Mouse (Mus musculus): ENCODE data around the gene Ckb. TPM values are rescaled to one million over a fixed set of nuclear protein-coding genes. Genes with fewer than 3 reads are reported as not detected.

Gene Ckb
- polyA plus RNA-seq, 2 experiments, result 106 to 133 TPM

- WGBS, result 90% methylated on average over 11 of the region's 11 CpGs
- no peaks in the 10 kb centered on the region for H3K9me3 ChIP-seq (ENCODE audit: control insufficient read depth, low read length)
- H3K36me3 ChIP-seq (ENCODE audit: control insufficient read depth, insufficient read depth, low read length), result peaks cover 68% of the 10 kb centered on the region
- no peaks in the 10 kb centered on the region for H3K4me1 ChIP-seq (ENCODE audit: control insufficient read depth, insufficient read depth, low read length)
- no peak for TF ChIP-seq POLR2A (IDR thresholded peaks at IDR 0.05; ENCODE audit: borderline replicate concordance, extremely low read depth, insufficient read depth, insufficient read length)
- ATAC-seq (ENCODE audit: low FRiP score, low read depth) (no peak), DNase-seq (ENCODE audit: low spot score) (no peak)
- H3K27me3 ChIP-seq (ENCODE audit: control insufficient read depth, insufficient read depth, low read length), result no peaks in the 10 kb centered on the region
- H3K4me2 ChIP-seq (replicated peaks; ENCODE audit: low read depth, low read length, severe bottlenecking), result no peak overlapping the region
- no peak overlapping the region for H3K4me3 ChIP-seq (replicated peaks; ENCODE audit: low read length)
- H3K27ac ChIP-seq (replicated peaks; ENCODE audit: low read depth, low read length), result no peak overlapping the region
- no peak overlapping the region for H3K9ac ChIP-seq (ENCODE audit: low read depth, low read length, severe bottlenecking)
Measured at GRCm38 (mm10) chr12:111655695-111656094, 16.4 kb downstream of the Ckb start.

- ATAC-seq (ENCODE audit: low FRiP score, low read depth) (no peak), DNase-seq (ENCODE audit: low spot score) (peak; percentile 71)
- Histone ChIP-seq H3K27me3 (ENCODE audit: control insufficient read depth, insufficient read depth, low read length) (no peaks in the 10 kb centered on the region), H3K4me2 (replicated peaks; ENCODE audit: low read depth, low read length, severe bottlenecking) (no peak overlapping the region), H3K9ac (ENCODE audit: low read depth, low read length, severe bottlenecking) (no peak overlapping the region), H3K4me3 (replicated peaks; ENCODE audit: low read length) (no peak overlapping the region), H3K27ac (replicated peaks; ENCODE audit: low read depth, low read length) (no peak overlapping the region), H3K4me1 (ENCODE audit: control insufficient read depth, insufficient read depth, low read length) (no peaks in the 10 kb centered on the region), H3K9me3 (ENCODE audit: control insufficient read depth, low read length) (no peaks in the 10 kb centered on the region), H3K36me3 (ENCODE audit: control insufficient read depth, insufficient read depth, low read length) (peaks cover 85% of the 10 kb centered on the region)
- no peak for TF ChIP-seq POLR2A (IDR thresholded peaks at IDR 0.05; ENCODE audit: borderline replicate concordance, extremely low read depth, insufficient read depth, insufficient read length)
- WGBS, result 44% methylated on average over 3 of the region's 3 CpGs
Measured at GRCm38 (mm10) chr12:111653434-111653833, 18.7 kb downstream of the Ckb start.

- ATAC-seq (ENCODE audit: low FRiP score, low read depth), result no peak
- no peak overlapping the region for H3K27ac ChIP-seq (replicated peaks; ENCODE audit: low read depth, low read length)
- no peaks in the 10 kb centered on the region for H3K9me3 ChIP-seq (ENCODE audit: control insufficient read depth, low read length)
- no peak overlapping the region for H3K4me2 ChIP-seq (replicated peaks; ENCODE audit: low read depth, low read length, severe bottlenecking)
- no peaks in the 10 kb centered on the region for H3K27me3 ChIP-seq (ENCODE audit: control insufficient read depth, insufficient read depth, low read length)
- 88% methylated on average over 3 of the region's 3 CpGs for WGBS
- DNase-seq (ENCODE audit: low spot score), result no peak
- peaks cover 88% of the 10 kb centered on the region for H3K36me3 ChIP-seq (ENCODE audit: control insufficient read depth, insufficient read depth, low read length)
- H3K4me3 ChIP-seq (replicated peaks; ENCODE audit: low read length), result no peak overlapping the region
- TF ChIP-seq POLR2A (IDR thresholded peaks at IDR 0.05; ENCODE audit: borderline replicate concordance, extremely low read depth, insufficient read depth, insufficient read length), result no peak
- H3K4me1 ChIP-seq (ENCODE audit: control insufficient read depth, insufficient read depth, low read length), result no peaks in the 10 kb centered on the region
- H3K9ac ChIP-seq (ENCODE audit: low read depth, low read length, severe bottlenecking), result no peak overlapping the region
Measured at GRCm38 (mm10) chr12:111652953-111653352, 19.2 kb downstream of the Ckb start.

GRCm38 (mm10) chr12:111648061-111648645, 24.0 kb downstream of the Ckb start:
- WGBS, result 63% methylated on average over 6 of the region's 6 CpGs
- no peaks in the 10 kb centered on the region for H3K27me3 ChIP-seq (ENCODE audit: control insufficient read depth, insufficient read depth, low read length)
- peak; percentile 58; the same call in 1 of the 2 replicates for ATAC-seq (ENCODE audit: low FRiP score, low read depth)

More at GRCm38 (mm10) chr12:111648061-111648645, 24.0 kb downstream of the Ckb start:
- Histone ChIP-seq H3K4me2 (replicated peaks; ENCODE audit: low read depth, low read length, severe bottlenecking) (no peak overlapping the region), H3K9ac (ENCODE audit: low read depth, low read length, severe bottlenecking) (no peak overlapping the region), H3K9me3 (ENCODE audit: control insufficient read depth, low read length) (no peaks in the 10 kb centered on the region), H3K4me3 (replicated peaks; ENCODE audit: low read length) (no peak overlapping the region), H3K27ac (replicated peaks; ENCODE audit: low read depth, low read length) (no peak overlapping the region), H3K4me1 (ENCODE audit: control insufficient read depth, insufficient read depth, low read length) (no peaks in the 10 kb centered on the region), H3K36me3 (ENCODE audit: control insufficient read depth, insufficient read depth, low read length) (peaks cover 90% of the 10 kb centered on the region)
- no peak for DNase-seq (ENCODE audit: low spot score)
- no peak for TF ChIP-seq POLR2A (IDR thresholded peaks at IDR 0.05; ENCODE audit: borderline replicate concordance, extremely low read depth, insufficient read depth, insufficient read length)

Other genes with a start within 250 kb of the Ckb start
- 9.3 and 10.2 TPM in 2 replicates for gene Tnfaip2, start 229.9 kb downstream of the Ckb start, polyA plus RNA-seq (2012; rRNA removed)
- gene Tnfaip2, start 229.9 kb downstream of the Ckb start, polyA plus RNA-seq (2014; fragmentation: Nextera tagmentation; extraction: Ambion mirVana), result 10.0 and 11.4 TPM in 2 replicates
- 14.8 and 15.5 TPM in 2 replicates for gene Gm266, start 186.5 kb downstream of the Ckb start, polyA plus RNA-seq (2012; rRNA removed)
- 14.7 and 14.8 TPM in 2 replicates for gene Gm266, start 186.5 kb downstream of the Ckb start, polyA plus RNA-seq (2014; fragmentation: Nextera tagmentation; extraction: Ambion mirVana)
- 118 and 129 TPM in 2 replicates for gene Eif5, start 134.3 kb downstream of the Ckb start, polyA plus RNA-seq (2012; rRNA removed)
- 472 and 474 TPM in 2 replicates for gene Eif5, start 134.3 kb downstream of the Ckb start, polyA plus RNA-seq (2014; fragmentation: Nextera tagmentation; extraction: Ambion mirVana)
- gene Mark3, start 97.8 kb downstream of the Ckb start, polyA plus RNA-seq (2012; rRNA removed), result 69.4 and 80.5 TPM in 2 replicates
- 49.8 and 63.7 TPM in 2 replicates for gene Mark3, start 97.8 kb downstream of the Ckb start, polyA plus RNA-seq (2014; fragmentation: Nextera tagmentation; extraction: Ambion mirVana)
- gene Trmt61a, start 5.8 kb upstream of the Ckb start, polyA plus RNA-seq (2012; rRNA removed), result 30.8 and 47.4 TPM in 2 replicates
- gene Trmt61a, start 5.8 kb upstream of the Ckb start, polyA plus RNA-seq (2014; fragmentation: Nextera tagmentation; extraction: Ambion mirVana), result 7.2 and 7.3 TPM in 2 replicates
- gene Bag5, start 40.9 kb upstream of the Ckb start, polyA plus RNA-seq (2012; rRNA removed), result 26.5 and 37.2 TPM in 2 replicates
- gene Bag5, start 40.9 kb upstream of the Ckb start, polyA plus RNA-seq (2014; fragmentation: Nextera tagmentation; extraction: Ambion mirVana), result 61.2 and 63.7 TPM in 2 replicates
- gene Apopt1, start 40.9 kb upstream of the Ckb start, polyA plus RNA-seq (2012; rRNA removed), result 32.7 and 39.7 TPM in 2 replicates
- gene Apopt1, start 40.9 kb upstream of the Ckb start, polyA plus RNA-seq (2014; fragmentation: Nextera tagmentation; extraction: Ambion mirVana), result 50.7 and 52.3 TPM in 2 replicates
- gene Klc1, start 86.5 kb upstream of the Ckb start, polyA plus RNA-seq (2012; rRNA removed), result 121 and 137 TPM in 2 replicates
- gene Klc1, start 86.5 kb upstream of the Ckb start, polyA plus RNA-seq (2014; fragmentation: Nextera tagmentation; extraction: Ambion mirVana), result 104 and 110 TPM in 2 replicates
- 26.3 and 32.9 TPM in 2 replicates for gene Xrcc3, start 141.5 kb upstream of the Ckb start, polyA plus RNA-seq (2012; rRNA removed)
- 10.1 and 12.4 TPM in 2 replicates for gene Xrcc3, start 141.5 kb upstream of the Ckb start, polyA plus RNA-seq (2014; fragmentation: Nextera tagmentation; extraction: Ambion mirVana)
- 102 and 114 TPM in 2 replicates for gene Zfyve21, start 141.8 kb upstream of the Ckb start, polyA plus RNA-seq (2012; rRNA removed)
- 110 and 119 TPM in 2 replicates for gene Zfyve21, start 141.8 kb upstream of the Ckb start, polyA plus RNA-seq (2014; fragmentation: Nextera tagmentation; extraction: Ambion mirVana)
- gene Ppp1r13b, start 235.8 kb upstream of the Ckb start, polyA plus RNA-seq (2012; rRNA removed), result 16.8 and 18.5 TPM in 2 replicates
- 17.3 and 19.4 TPM in 2 replicates for gene Ppp1r13b, start 235.8 kb upstream of the Ckb start, polyA plus RNA-seq (2014; fragmentation: Nextera tagmentation; extraction: Ambion mirVana)

Data from limb, embryonic 14.5 days (tissue).